Mouse (Mus musculus) right cerebral cortex, postnatal 10 days (tissue): ENCODE measurements at regions not wholly inside any gene's neighbourhood (a gene's known extent, or its start where the extent isn't known, plus 50 kb on each side); places are given as distances from the start of the nearest gene placed in this dataset.
"Not testable (repeated sequence)": the region's sequence is repeated elsewhere in the genome, so short reads cannot be mapped to it uniquely, and the experiment has no call there.

ENCODE experiments used
- DNase-seq, 2 experiments: peaks; one replicate each; pipeline ENCODE4 v3.0.0; 2021; ENCODE audit warnings: low spot score in 2 of 2

DNA sequence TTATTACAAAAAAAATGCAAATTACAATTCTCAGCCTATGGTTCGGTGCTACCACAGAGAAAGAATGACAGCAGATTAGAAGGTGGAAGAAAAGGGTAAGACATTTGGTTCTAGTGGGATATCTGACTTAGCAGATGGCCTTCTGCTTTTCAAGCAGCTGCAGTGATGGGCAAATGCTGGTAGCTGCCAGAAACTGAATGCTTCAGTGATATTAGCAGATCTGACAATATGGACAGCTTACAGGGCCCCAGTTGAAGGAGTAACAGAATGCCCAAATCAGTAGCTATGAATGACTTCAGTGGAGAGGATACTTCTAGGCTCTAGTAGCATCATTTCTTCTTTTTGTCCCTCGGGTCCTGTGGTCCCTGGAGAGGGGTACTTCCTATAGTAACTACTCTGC, 143.9 kb upstream of the Rps6ka3 start:
- DNase-seq: no peak

DNA sequence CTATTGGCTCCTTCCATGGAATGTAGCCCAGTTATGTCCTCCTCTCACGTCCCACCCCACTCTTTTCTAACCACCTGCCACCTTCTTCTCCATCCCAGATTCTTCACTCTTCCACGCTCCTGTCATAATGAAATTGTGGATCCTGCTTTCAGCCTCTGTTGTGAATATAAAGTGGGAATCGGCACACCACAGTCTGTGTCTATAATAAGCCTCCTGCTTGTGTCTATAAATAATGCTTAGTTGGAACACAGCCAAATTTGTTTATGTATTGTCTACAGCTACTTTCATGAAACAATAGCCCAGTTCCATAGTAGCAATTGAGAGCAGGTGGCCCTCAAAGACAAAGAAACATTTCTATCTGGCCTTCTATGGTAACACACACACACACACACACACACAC, 137.5 kb upstream of the Rps6ka3 start:
- no peak for DNase-seq

DNA sequence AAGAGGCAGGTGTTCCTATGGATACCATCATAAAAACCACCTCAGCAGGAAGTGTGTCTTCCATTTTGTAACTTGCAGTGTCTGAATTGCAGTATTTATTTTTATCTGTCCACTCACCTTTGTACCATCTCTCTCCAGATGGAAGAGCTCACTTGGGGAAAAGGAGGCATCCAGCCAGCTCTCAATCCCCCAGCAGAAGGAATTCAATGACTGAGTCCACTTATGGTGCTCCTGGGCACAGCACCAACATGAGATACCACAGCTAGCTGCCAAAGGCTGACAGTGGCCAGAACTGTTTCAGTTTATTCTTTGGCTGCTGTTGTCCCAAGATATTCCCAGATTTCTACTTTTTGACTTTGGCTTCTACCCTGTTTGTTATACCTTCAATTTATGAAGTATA, 136.6 kb upstream of the Rps6ka3 start:
- no peak for DNase-seq

DNA sequence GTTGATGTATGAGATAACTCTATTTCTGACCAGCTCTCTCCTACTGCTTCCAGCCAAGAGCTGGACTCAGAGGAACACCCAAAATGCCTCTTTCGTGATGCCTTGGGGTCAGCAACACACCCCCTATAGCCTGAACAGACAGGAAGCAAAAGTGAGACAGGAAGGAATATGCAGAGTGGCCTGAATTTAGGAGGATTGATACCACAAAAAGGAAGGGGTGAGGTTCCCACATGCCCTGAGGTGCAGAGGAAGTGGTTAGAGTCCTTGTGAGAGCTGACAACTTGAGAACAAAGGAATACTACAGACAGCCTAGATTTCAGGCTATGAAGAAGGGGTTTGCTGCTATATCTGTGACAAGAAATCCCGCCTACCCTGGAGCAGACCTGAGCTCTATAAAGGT, 129.6 kb upstream of the Rps6ka3 start:
- no peak for DNase-seq

- not testable (repeated sequence) for DNase-seq
Measured at GRCm38 (mm10) chrX:159110651-159111050, 99.5 kb upstream of the Rps6ka3 start.

DNA sequence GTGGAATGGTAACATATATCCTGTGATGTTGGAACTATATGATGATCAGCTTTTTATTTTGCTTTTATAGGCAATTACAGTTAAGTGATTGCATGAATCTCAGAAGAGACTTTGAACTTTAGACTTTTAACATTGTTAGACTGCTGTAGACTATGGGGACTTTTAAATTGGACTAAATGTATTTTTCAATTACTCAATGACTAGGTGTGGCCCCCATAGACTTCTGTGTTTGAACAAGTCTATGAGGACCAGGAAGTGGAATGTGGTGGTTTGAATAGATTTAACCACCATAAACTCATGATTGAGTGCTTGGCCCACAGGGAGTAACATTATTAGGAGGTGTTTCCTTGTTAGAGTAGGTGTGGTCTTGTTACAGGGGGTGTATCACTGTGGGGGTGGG, 93.9 kb upstream of the Rps6ka3 start:
- DNase-seq: no peak

- DNase-seq: no peak
Measured at GRCm38 (mm10) chrX:159140554-159140953, 69.6 kb upstream of the Rps6ka3 start.

DNA sequence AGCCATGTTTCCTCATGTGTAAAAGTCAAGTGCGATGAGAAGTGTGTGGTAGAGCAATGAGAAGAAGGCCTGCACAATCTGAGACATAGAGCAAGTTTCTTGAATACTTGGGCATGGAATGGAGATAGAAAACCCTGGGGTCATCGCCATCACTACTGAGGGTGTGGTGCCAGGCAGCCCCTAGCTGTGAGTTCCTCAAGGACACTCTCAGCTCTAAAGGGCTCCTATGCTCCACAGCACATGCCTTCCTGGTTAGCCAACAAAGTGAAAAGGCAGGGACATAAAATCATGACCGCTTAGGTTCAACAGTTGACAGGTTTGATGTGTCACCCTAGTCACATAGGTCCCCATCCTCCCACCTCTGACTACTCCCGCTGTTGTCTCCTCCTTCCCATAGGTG, 66.8 kb upstream of the Rps6ka3 start:
- DNase-seq: no peak

DNA sequence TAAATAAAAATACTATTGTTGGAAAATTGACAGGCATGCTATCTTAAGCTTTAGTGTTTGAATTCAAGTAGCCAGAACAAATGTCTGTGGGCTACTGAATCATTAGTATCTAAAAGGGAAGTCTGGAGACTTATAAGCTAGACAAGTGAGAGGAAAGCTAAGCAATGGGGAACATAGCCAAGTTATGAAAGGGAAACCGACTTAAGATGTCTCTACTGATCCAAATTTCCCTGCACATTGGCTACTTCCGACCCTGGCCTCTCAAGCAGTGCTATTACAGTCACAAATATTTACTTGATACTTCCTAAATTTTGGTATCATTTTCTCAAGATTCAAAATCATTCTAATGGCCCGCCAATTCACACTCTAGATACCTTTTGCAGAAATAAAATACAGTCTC, 65.4 kb upstream of the Rps6ka3 start:
- no peak for DNase-seq

GRCm38 (mm10) chrX:159145212-159145611, 64.9 kb upstream of the Rps6ka3 start:
- no peak for DNase-seq

DNA sequence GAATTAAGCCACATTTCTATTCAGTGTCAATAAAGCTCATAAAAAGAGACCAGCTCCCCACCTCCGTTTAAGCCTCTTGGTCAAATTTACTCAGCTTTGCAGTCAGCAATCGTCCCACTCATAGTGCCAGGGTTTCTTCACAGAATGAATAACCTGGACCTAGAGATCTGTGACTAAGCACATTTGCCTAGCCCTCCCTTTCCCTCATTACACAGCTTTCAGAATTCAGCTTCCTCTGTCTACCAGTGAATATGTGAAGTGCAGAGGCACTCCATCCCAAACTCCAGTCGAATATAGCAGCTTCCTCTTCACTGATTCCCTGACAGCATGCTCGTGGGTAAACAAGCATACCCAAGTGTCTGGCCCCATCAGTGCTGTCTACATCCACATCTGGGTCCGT, 54.3 kb upstream of the Rps6ka3 start:
- no peak for DNase-seq

GRCm38 (mm10) chrX:159156976-159157375, 53.1 kb upstream of the Rps6ka3 start:
- DNase-seq: no peak

DNA sequence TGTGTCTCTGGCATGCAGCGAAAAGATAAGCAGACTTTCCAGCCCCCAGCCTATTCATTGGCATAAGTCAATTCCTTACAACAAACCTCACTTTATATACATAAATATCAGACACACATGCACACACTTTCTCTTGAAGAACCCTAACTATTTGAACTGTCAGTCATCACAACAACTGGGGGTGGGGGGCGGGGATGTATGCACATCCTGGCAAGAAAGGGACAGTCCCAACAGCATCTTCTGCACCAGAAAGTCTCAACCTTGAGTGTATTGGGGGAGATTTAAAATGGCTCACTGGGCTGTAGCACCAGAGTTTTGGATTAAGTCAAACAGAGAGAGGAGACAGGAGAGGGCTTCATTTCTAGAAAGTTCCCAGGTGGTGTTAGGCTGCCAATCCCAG, 50.4 kb upstream of the Rps6ka3 start:
- DNase-seq: no peak
